Mouse (Mus musculus): ENCODE measurements around the gene Slc6a1. TPM values are rescaled to one million over a fixed set of nuclear protein-coding genes. Genes with fewer than 3 reads are reported as not detected.

Gene Slc6a1
- total RNA-seq, 2 experiments from 2014 or later, result not detected

DNA sequence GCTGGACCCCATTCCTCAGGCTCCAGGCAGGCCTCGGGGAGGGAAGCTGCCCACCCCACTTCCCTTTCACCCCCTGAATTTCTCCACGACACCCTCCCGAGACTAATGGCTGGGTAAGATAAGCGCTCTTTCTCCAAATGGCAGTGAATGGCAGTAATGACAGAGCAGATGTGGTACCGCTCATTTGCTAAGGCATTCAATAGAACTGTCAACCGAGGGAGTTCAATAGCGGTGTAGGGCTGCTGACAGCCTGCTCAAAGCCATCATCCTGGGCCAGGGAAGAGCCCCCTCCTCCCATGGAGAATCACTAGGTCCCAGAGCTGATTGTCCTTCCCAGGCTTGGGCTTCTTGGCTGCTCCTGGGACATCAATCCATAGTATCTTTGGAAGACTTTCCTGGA lies 6.7 kb downstream of the Slc6a1 start:
- ATAC-seq (replicated peaks; ENCODE audit: poor library complexity), result no peak

- no peak for ATAC-seq (replicated peaks; ENCODE audit: poor library complexity)
These were observed 7.7 kb downstream of the Slc6a1 start for GRCm38 (mm10) chr6:114290184-114290583.

DNA sequence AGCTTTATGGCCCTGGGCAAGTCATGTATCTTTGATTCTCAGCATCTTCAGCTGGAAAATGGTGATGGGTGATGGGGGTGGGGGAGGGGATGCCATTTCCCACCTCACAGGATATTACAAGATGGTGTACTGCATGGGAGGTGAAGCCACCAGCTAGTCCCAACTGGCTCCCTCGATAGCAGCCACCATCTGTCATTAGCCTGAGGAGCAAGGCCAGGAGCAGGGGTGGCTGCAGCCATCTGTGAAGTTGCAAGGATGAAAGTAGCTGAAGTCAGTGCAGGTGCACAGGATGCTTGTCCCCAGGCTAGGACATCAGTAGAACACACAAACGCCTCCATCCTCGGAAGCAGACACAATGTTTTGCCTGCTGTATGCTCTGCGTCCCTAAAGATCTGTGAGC lies 8.5 kb downstream of the Slc6a1 start:
- no peak for ATAC-seq (replicated peaks; ENCODE audit: poor library complexity)

- ATAC-seq (replicated peaks; ENCODE audit: poor library complexity), result no peak
These were observed 9.0 kb downstream of the Slc6a1 start for GRCm38 (mm10) chr6:114291396-114291795.

DNA sequence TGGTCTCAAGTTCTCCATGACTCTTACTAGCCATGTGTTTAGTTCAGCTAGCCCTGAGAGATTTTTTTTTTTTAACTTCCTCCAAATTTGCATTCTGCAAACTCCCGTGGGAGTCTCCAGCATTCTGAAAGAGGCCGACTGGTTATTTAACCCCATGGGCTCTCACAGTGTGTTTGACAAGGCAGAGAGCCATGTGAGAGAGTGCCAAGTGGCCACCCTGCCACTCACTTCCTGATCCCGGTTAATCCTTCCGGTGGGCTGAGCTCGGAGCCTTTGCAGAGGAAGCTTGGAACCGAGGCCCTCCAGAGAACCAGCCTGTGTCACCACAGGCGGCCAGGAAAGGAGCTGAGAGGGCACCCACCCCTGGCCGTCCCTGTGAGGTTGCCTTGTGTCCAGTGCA lies 11.1 kb downstream of the Slc6a1 start:
- no peak for ATAC-seq (replicated peaks; ENCODE audit: poor library complexity)

DNA sequence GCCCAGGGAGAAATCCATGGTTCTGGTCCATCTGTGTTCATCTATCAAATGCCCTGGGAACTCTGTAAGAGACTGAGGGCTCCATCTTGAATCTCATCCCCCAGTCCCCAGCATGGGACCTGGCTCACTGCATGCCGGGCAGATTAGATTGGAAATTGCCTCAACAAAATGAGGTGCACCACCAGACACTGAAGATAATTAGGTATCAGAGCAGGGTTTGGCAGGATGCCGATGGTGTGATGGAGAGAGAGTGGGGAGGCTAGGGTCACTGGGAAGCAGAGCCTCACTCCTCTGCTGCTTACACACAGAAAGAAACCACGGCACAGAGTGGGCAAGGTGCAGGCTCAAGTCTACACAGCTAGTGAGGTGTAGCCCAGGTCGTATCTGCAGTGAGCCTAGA lies 12.7 kb downstream of the Slc6a1 start:
- no peak for ATAC-seq (replicated peaks; ENCODE audit: poor library complexity)

DNA sequence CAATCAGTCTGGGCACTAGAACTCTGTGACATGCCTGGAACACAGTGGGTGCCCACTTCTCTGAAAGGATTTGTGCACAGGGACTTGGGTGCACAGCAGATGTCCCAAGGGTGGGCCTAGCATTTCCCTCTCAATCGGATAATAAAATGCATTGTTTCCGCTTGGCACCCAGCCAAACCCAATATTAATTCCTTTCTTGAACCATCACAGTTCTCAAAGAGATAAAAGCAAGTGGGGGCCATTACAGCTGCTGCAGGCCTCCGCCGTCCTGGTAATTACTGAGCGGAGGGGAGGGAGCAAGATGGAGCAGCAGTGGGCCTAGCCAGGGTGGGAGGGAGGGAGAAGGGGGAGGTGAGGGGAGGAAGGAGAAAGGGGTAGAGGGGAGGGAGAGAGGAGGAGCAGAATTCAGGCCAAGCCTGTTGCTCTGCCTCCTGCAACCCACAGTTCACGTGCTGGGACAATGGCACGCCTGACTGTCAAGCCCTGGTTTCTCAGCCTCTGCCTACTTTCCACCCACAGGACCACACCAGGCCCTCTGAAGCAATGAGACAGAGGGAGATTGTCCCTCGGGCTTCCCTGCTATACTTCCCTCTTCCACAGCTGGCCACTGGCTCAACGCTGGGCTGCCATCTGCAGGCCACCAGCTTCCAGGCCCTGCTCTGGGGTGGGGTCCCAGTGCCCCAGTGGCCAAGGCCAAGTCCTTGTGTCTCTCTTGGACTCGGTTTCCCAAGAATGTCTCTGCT lies 15.0 kb downstream of the Slc6a1 start:
- ATAC-seq (replicated peaks; ENCODE audit: poor library complexity), result no peak

GRCm38 (mm10) chr6:114299699-114300098 lies 17.3 kb downstream of the Slc6a1 start:
- ATAC-seq (replicated peaks; ENCODE audit: poor library complexity), result no peak

DNA sequence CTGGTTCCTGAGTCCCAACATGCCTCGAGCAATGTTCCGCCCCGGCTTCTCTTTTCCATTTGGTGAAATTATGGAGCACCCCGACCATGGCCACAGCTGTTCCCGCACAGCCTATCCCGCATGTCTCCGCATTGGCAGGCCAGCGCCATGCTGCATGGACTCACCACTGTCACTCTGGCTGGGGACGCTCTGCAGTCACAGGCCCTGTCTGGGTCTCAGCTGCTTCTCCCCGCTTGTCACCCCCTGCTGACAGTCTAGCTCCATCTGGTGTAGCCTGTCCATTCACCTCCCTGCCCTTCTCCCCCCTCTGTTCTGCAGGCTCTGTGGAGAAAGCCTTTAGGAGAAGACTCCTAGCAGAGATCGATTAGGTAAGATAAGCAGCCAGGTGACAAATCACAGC lies 18.3 kb downstream of the Slc6a1 start:
- no peak for ATAC-seq (replicated peaks; ENCODE audit: poor library complexity)

DNA sequence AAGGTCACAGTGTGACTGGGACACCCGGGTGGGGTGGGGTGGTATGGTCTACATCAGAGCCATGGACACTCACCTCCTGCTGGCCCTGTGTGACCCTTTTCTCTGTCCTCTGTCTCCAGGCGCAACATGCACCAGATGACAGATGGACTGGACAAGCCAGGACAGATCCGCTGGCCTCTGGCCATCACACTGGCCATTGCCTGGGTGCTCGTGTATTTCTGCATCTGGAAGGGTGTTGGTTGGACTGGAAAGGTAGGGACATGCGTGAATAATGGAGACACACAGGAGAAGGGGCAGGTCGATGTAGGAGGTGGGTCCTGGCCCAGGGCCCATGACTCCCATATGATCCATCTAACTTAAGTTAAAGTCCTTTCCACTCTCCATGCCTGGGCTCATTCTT lies 22.2 kb downstream of the Slc6a1 start:
- no peak for ATAC-seq (replicated peaks; ENCODE audit: poor library complexity)

GRCm38 (mm10) chr6:114320511-114320910 lies 38.1 kb downstream of the Slc6a1 start:
- ATAC-seq (replicated peaks; ENCODE audit: poor library complexity), result no peak

GRCm38 (mm10) chr6:114321146-114321545 lies 38.7 kb downstream of the Slc6a1 start:
- no peak for ATAC-seq (replicated peaks; ENCODE audit: poor library complexity)

- no peak for ATAC-seq (replicated peaks; ENCODE audit: poor library complexity)
These were observed 40.5 kb downstream of the Slc6a1 start for GRCm38 (mm10) chr6:114322914-114323313.

DNA sequence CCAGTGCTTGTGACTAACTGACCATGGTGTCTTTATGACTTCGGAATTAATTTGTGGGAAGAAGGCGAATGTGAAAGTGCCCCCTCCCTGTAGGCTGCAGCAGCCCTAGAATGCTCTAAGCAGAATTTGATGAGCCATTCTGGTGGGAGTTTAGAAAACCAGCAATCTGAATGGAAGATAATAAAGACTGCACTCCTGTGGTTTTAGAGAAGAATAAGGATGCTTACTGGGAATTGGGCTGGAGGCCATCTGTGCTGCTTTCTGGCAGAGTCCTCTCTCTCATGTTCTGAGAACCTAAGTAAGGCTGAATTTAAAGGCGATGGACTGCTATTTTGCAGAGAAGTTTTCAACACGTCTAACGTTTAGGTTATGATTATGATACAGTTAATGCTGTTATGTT lies 42.4 kb downstream of the Slc6a1 start:
- ATAC-seq (replicated peaks; ENCODE audit: poor library complexity), result no peak

DNA sequence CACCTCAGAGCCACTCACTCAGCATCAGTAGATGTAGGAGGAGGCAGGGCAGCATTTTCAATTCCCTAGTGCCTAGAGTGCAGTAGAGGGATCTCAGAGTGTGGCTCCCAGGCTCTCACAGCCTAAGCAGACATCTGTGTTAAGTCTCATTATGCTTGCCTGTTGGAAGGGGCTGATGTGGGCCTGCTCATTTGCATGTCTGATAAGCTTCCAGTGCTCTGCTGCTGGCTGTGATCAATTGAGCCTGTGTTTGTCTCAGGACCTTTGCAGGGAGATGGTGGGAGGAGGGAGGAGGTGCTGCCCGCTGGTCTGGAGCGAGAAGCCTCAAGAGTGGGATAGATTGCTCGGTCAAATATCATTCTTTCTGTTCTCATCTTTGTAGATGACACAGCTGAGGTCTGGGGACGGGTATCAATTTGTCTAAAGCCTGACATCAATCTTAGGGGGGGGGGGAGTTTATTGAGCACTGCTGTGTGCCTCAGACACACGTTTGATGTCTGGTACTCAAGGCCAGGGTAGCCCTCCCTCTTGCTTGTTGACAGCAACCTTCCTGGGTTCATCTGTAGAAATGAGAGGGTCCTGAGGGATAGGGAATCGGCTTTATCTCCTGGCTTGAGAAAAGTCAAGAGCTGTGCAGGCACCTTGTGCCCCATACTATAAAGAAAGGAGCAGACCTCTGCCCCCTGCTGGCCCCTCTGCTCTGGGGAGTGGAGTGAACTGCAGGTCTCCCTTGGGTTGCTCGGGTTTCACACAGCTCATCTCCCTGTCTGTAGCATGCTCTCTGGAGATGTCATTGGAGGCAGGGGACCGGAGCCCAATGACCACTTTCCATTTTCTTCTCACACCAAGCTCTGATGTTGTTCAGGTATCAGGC lies 47.4 kb downstream of the Slc6a1 start:
- no peak for ATAC-seq (replicated peaks; ENCODE audit: poor library complexity)

DNA sequence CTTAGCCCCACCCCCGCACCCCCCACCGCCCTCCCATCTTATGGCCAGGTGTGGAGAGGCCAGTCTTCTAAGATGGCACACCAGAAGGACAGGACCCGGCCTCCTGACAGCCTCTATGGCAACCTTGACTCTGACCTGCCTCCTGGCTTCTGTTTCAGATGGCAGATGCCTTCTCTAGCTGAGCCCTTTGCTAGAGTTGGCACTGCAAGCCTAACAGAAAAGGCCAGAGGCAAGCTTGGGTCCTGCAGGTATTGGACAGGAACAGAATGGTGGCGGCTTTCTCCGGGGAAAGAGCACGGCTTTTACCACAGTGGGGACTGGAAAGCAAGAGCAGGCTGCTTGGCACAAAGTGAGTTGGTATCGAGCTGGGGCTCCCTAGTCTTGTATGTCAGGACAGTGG lies 49.5 kb downstream of the Slc6a1 start:
- ATAC-seq (replicated peaks; ENCODE audit: poor library complexity), result no peak

- ATAC-seq (replicated peaks; ENCODE audit: poor library complexity), result no peak
These were observed 53.9 kb downstream of the Slc6a1 start for GRCm38 (mm10) chr6:114336128-114336943.

GRCm38 (mm10) chr6:114336944-114337215 lies 54.4 kb downstream of the Slc6a1 start:
- ATAC-seq (replicated peaks; ENCODE audit: poor library complexity), result no peak

- peak; percentile 58 for ATAC-seq (replicated peaks; ENCODE audit: poor library complexity)
These were observed 58.9 kb downstream of the Slc6a1 start for GRCm38 (mm10) chr6:114341381-114341780.

- ATAC-seq (replicated peaks; ENCODE audit: poor library complexity), result no peak
These were observed 61.3 kb downstream of the Slc6a1 start for GRCm38 (mm10) chr6:114343740-114344139.

DNA sequence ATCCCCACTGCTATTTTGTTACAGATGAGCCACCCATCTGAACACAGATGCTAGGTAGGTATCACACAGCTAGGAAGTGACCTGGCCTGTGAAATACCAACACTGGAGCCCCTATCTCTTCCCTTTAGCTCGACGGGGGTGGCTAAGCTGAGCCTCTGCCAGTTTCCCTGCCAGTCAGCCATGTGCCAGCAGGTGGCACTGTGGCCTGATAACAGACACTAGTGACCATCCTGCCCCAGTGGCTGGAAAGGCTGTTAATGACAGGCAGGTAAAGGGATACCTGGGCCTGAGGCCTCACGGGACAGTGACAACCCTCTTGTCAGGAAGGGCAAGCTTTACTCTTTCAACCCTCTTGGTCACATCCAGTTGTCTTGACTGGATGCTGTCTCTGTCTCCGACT lies 62.7 kb downstream of the Slc6a1 start:
- ATAC-seq (replicated peaks; ENCODE audit: poor library complexity), result peak; percentile 63
